Mouse (Mus musculus) midbrain, postnatal 0 days (tissue): ENCODE data around the gene Gadd45g. TPM values are rescaled to one million over a fixed set of nuclear protein-coding genes. Genes with fewer than 3 reads are reported as not detected.

Source experiments
- ATAC-seq: fragments of 200-750 bp; cut with Nextera tagmentation; 2 replicates; pipeline ENCODE4 v1.8.0; 2017; ENCODE audit warnings: moderate number of reproducible peaks, mild to moderate bottlenecking, moderate TSS enrichment, moderate library complexity; ENCODE audit not compliant: low FRiP score
- DNase-seq: peaks from one replicate; pipeline ENCODE4 v3.0.0-alpha.2; 2015; ENCODE audit warnings: low spot score
- H3K27ac ChIP-seq: fragments of 300-500 bp; sonication (generic); 2 replicates; pipeline ENCODE4 v1.5.1; 2014; ENCODE audit warnings: low read depth, mild to moderate bottlenecking, low read length, mixed read lengths
- H3K27me3 ChIP-seq: fragments of 300-500 bp; sonication (generic); 2 replicates; pipeline ENCODE4 v1.6.1; 2014; ENCODE audit warnings: low read length, control low read depth, mixed read lengths; ENCODE audit not compliant: insufficient read depth
- H3K36me3 ChIP-seq: fragments of 300-500 bp; sonication (generic); 2 replicates; pipeline ENCODE4 v1.6.1; 2014; ENCODE audit warnings: low read length, control low read depth, mixed read lengths; ENCODE audit not compliant: insufficient read depth
- H3K4me1 ChIP-seq: fragments of 300-500 bp; sonication (generic); 2 replicates; pipeline ENCODE4 v1.6.1; 2014; ENCODE audit warnings: mild to moderate bottlenecking, control low read depth, antibody characterized with exemption, low read length, mixed read lengths; ENCODE audit not compliant: insufficient read depth
- H3K4me2 ChIP-seq: fragments of 300-500 bp; sonication (generic); 2 replicates; pipeline ENCODE4 v1.6.1; 2014; ENCODE audit warnings: low read depth, mild to moderate bottlenecking, low read length, mixed read lengths; ENCODE audit not compliant: poor library complexity, severe bottlenecking
- H3K4me3 ChIP-seq: fragments of 300-500 bp; sonication (generic); 2 replicates; pipeline ENCODE4 v1.5.1; 2014; ENCODE audit warnings: low read depth, mild to moderate bottlenecking, low read length, moderate library complexity
- H3K9ac ChIP-seq: fragments of 300-500 bp; sonication (generic); replicated peaks from 2 replicates; pipeline ENCODE4 v1.6.1; 2014; ENCODE audit warnings: mild to moderate bottlenecking, low read length, moderate library complexity, mixed read lengths; ENCODE audit not compliant: poor library complexity, severe bottlenecking
- H3K9me3 ChIP-seq: fragments of 300-500 bp; sonication (generic); 2 replicates; pipeline ENCODE4 v1.6.1; 2016; ENCODE audit warnings: low read length, control low read depth
- CTCF ChIP-seq: IDR thresholded peaks from 2 replicates; pipeline ENCODE4 v1.5.1; 2016; ENCODE audit warnings: antibody characterized with exemption, mild to moderate bottlenecking
- WGBS: fragments of 180-500 bp; shearing (Covaris S2); extraction: QIAGEN DNeasy Blood & Tissue Kit; methylation state at CpG from one replicate; pipeline ENCODE4 v1.1.7; 2014; 5-methylcytosine and 5-hydroxymethylcytosine counted together
- polyA plus RNA-seq: library from polyadenylated mRNA; unstranded; fragments of >200 nt; fragmentation: Nextera tagmentation; extraction: Ambion mirVana; gene quantifications from 2 replicates; pipeline ENCODE4 v1.2.1, GENCODE M21; 2015
- total RNA-seq: library from RNA; depleted of rRNA; stranded (reverse); fragments of >200 nt; gene quantifications from 2 replicates; pipeline ENCODE4 v1.2.3, GENCODE M21; 2014; rRNA removed

The Gadd45g gene
- total and polyA plus RNA-seq, 2 experiments from 2014 or later = 7.3 to 23.3 TPM

GRCm38 (mm10) chr13:51886723-51887122 lies 40.2 kb downstream of the Gadd45g start:
- no peak overlapping the region for H3K9ac ChIP-seq
- no peak for TF ChIP-seq CTCF
- WGBS = 81% methylated on average over 10 of the region's 10 CpGs
- no peaks in the 10 kb centered on the region for H3K36me3 ChIP-seq
- DNase-seq (no peak), ATAC-seq (no peak)
- no peaks in the 10 kb centered on the region for H3K27me3 ChIP-seq
- H3K4me3 ChIP-seq = no peak overlapping the region
- no peaks in the 10 kb centered on the region for H3K9me3 ChIP-seq
- H3K4me1 ChIP-seq = no peaks in the 10 kb centered on the region
- no peak overlapping the region for H3K4me2 ChIP-seq
- no peak overlapping the region for H3K27ac ChIP-seq

- H3K36me3 ChIP-seq = no peaks in the 10 kb centered on the region
- no peak overlapping the region for H3K4me2 ChIP-seq
- no peak for ATAC-seq
- no peak overlapping the region for H3K9ac ChIP-seq
- no peaks in the 10 kb centered on the region for H3K27me3 ChIP-seq
- TF ChIP-seq CTCF = no peak
- no peaks in the 10 kb centered on the region for H3K4me1 ChIP-seq
- no peak for DNase-seq
- no peak overlapping the region for H3K4me3 ChIP-seq
- WGBS = 61% methylated on average over 2 of the region's 2 CpGs
- no peak overlapping the region for H3K27ac ChIP-seq
- H3K9me3 ChIP-seq = no peaks in the 10 kb centered on the region
Observed at GRCm38 (mm10) chr13:51888426-51888825, 41.9 kb downstream of the Gadd45g start.

- 93% methylated on average over 6 of the region's 6 CpGs for WGBS
- Histone ChIP-seq H3K27ac (no peak overlapping the region), H3K4me1 (no peaks in the 10 kb centered on the region), H3K4me2 (no peak overlapping the region), H3K27me3 (no peaks in the 10 kb centered on the region), H3K9me3 (no peaks in the 10 kb centered on the region), H3K4me3 (no peak overlapping the region), H3K9ac (no peak overlapping the region), H3K36me3 (no peaks in the 10 kb centered on the region)
- no peak for TF ChIP-seq CTCF
- DNase-seq (no peak), ATAC-seq (no peak)
Observed at GRCm38 (mm10) chr13:51891825-51892532, 45.5 kb downstream of the Gadd45g start.

- H3K27me3 ChIP-seq = no peaks in the 10 kb centered on the region
- ATAC-seq (no peak), DNase-seq (no peak)
- H3K9me3 ChIP-seq = no peaks in the 10 kb centered on the region
- no peaks in the 10 kb centered on the region for H3K36me3 ChIP-seq
- TF ChIP-seq CTCF = no peak
- 87% methylated on average over 3 of the region's 3 CpGs for WGBS
- no peak overlapping the region for H3K27ac ChIP-seq
- H3K4me3 ChIP-seq = no peak overlapping the region
- H3K4me2 ChIP-seq = no peak overlapping the region
- no peak overlapping the region for H3K9ac ChIP-seq
- H3K4me1 ChIP-seq = peaks cover 7% of the 10 kb centered on the region; the same call in 1 of the 2 replicates
Observed at GRCm38 (mm10) chr13:51897579-51897978, 51.1 kb downstream of the Gadd45g start.

Other genes starting within 250 kb of the Gadd45g start
- gene Cks2, start 201.4 kb upstream of the Gadd45g start, total RNA-seq = 16.3 and 23.0 TPM in 2 replicates
- 19.0 and 20.0 TPM in 2 replicates for gene Cks2, start 201.4 kb upstream of the Gadd45g start, polyA plus RNA-seq
- 15.2 and 15.7 TPM in 2 replicates for gene Secisbp2, start 195.0 kb upstream of the Gadd45g start, total RNA-seq
- 16.7 and 19.4 TPM in 2 replicates for gene Secisbp2, start 195.0 kb upstream of the Gadd45g start, polyA plus RNA-seq
- gene Sema4d, start 52.9 kb upstream of the Gadd45g start, total RNA-seq = 19.3 and 19.8 TPM in 2 replicates
- gene Sema4d, start 52.9 kb upstream of the Gadd45g start, polyA plus RNA-seq = 13.6 and 13.7 TPM in 2 replicates